Mouse (Mus musculus) liver, embryonic 14.5 days (tissue): ENCODE data around the gene Nxpe4.

ENCODE experiments used
- CTCF ChIP-seq: IDR thresholded peaks from 2 replicates; pipeline ENCODE4 v1.5.1; 2016; ENCODE audit warnings: antibody characterized with exemption, low read depth, control low read depth
- EP300 ChIP-seq: IDR thresholded peaks from 2 replicates; pipeline ENCODE4 v1.6.1; 2016; ENCODE audit warnings: antibody characterized with exemption, low read depth

GRCm38 (mm10) chr9:48314194-48314593, 152.4 kb downstream of the Nxpe4 start:
- TF ChIP-seq EP300, result no peak
- TF ChIP-seq CTCF, result no peak
